Mouse (Mus musculus) myocyte (in vitro differentiated cells): ENCODE results near the gene Dab1.

ENCODE experiments used
- E2F4 ChIP-seq: IDR thresholded peaks from one replicate; pipeline ENCODE4 v1.6.1; 2011; ENCODE audit warnings: mild to moderate bottlenecking, control low read depth, moderate library complexity; ENCODE audit not compliant: insufficient read depth
- MAX ChIP-seq: IDR thresholded peaks from one replicate; pipeline ENCODE4 v1.6.1; 2011; ENCODE audit warnings: low read depth, mild to moderate bottlenecking, control low read depth
- USF1 ChIP-seq: IDR thresholded peaks from one replicate; pipeline ENCODE4 v1.6.1; 2011; ENCODE audit warnings: low read depth, mild to moderate bottlenecking, control low read depth, moderate library complexity

DNA sequence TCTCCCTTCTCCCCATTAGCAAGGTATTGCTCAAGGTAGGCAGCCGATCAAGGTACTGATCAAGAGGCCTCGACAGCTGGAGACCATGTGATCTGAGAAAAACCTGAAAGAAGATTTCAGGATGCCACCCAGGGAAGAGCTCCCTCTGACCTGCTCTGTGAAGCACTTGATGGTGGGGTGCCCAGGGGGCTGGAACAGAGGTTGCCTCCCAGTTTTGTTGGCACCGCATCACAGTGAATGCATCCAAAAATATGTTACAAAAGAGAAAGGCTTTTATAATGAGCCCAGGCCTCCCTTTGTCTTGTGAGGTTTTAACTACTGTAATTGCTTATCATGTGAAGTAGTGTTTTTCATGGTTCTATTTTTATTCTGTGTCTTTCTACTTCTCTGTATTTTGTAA, 1054.2 kb downstream of the Dab1 start:
- TF ChIP-seq E2F4 (no peak), USF1 (no peak), MAX (no peak)
